Mouse (Mus musculus) stomach, postnatal 0 days (tissue): ENCODE measurements around the gene Naaladl2.

Experiments
- CTCF ChIP-seq: IDR thresholded peaks from 2 replicates; pipeline ENCODE4 v1.5.1; 2016; ENCODE audit warnings: antibody characterized with exemption, low read depth, mild to moderate bottlenecking, moderate library complexity
- EP300 ChIP-seq: optimal IDR thresholded peaks from 2 replicates; pipeline ENCODE3; 2016; ENCODE audit warnings: antibody characterized with exemption

GRCm38 (mm10) chr3:23907682-23908081 lies 1236.4 kb downstream of the Naaladl2 start:
- TF ChIP-seq CTCF = no peak
- no peak for TF ChIP-seq EP300
